Mouse (Mus musculus): ENCODE data around the gene Maip1. TPM values are rescaled to one million over a fixed set of nuclear protein-coding genes. Genes with fewer than 3 reads are reported as not detected.

Maip1 gene
- total RNA-seq, 1 experiment from 2014 or later = 7.6 TPM

DNA sequence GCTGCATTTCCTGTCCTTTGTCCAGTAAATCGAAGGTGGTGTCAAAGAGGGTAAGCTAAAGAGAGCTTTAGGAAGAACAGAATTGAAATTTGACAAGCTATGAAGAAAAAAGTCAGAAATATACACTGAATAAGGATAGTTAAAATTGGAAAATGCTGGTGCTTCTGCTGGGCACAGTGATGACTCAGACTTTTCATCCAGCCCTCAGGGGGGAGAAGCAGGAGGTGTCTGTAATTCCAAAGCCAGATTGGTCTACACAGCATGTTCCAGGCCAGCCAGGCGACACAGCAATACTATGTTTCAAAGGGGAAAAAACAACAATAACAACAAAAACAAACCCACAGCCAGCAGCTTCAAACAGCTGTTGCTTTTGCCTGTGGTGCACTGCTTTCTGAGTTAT is 7.3 kb downstream of the Maip1 start:
- no peak for ATAC-seq (ENCODE audit: extremely low read depth, insufficient number of reproducible peaks, low FRiP score, poor library complexity, severe bottlenecking)

DNA sequence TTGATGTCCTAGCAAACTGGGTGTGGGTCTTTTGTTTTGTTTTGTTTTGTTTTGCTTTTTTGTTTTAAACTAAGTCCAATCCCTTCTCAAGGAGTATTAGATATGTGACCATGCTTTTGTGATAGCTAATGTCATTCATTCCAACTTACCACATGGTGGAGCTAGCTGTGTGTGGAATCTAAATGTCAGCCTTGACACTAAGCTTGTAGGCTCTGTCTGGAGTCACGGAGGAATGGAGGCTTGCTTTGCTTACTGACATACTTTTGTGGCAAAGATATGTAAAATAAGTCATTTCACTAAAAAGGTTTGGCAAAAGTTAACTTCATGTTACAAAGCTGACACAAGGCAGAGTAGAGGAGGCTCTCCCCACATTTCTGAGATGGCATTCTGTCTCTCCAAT is 17.6 kb downstream of the Maip1 start:
- ATAC-seq (ENCODE audit: extremely low read depth, insufficient number of reproducible peaks, low FRiP score, poor library complexity, severe bottlenecking) = no peak

DNA sequence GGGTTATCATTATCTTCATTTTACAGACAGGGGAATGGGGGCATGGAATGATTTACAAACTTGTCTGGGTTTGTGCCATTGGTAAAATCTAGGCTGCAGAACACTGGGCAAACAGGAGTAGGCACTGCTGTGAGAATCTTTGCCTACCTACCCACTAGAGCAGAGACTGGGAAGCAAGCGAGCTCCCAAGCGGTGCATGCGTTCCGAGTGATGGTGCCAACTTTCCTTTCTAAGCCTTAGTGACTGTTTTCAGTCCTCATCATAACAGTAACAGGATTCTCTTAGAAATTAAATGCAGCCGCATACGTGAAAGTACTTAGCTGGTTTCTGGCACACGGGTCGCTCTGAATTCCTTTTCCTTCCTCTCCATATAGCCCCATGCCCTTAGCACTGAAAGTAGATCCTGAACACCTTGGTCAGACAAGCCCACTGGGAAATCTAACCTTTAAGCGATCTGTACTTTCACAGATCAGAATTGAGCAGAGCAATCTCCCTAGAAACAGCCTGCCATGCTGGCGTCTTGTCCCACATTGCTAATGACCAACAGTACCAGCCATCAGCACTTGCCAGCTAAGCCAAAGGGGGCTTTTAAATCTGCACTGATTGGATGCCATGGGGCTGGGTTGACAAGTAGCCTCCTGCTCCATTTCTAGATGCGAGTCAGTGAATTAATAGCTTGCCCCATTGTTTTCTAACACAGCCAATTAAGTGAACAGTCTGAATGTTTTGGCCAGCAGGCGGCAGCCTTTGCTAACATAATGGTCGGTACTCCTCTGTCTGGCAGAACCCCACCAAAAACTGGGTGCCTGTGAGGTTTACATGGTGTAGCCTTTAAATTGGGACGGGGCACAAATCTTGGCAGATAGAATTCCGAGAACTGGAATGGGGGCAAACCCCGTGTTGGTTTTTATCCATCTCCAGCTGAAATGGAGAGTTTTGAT is 22.5 kb downstream of the Maip1 start:
- ATAC-seq (ENCODE audit: extremely low read depth, insufficient number of reproducible peaks, low FRiP score, poor library complexity, severe bottlenecking) = peak; percentile 64; the same call in 1 of the 2 replicates

DNA sequence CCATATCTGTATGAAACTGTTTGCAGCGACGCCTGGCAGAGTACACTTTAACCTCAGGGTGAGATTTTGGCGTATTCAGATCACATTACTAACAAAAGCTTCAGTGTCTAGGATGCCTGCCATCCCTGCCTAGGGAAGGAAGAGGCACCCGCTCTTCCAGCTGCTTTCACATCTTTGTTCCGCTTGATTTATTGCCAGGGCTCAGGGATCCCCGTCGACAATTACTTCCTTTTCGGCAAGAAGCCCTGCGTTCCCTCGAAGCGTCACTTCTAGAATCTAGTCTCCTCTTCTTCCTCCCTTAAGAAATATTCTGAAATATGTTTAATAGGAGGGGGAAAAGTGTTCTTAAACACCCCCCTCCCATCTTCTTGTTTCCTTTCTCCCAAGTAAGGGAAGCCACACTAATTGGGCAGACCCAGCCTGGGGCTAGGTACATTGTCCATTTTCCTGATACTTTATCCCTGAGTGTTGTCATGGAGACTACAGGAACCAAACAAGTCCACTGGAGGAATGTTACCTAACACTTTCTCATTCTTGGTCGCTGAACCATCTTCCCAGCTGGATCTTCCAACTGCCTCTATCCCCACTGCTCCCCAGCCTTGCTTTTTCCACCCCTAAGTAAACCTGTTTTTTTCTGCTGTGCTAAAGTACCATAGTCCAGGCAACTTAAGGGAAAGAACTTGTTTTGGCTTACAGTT is 23.8 kb downstream of the Maip1 start:
- ATAC-seq (ENCODE audit: extremely low read depth, insufficient number of reproducible peaks, low FRiP score, poor library complexity, severe bottlenecking) = no peak

DNA sequence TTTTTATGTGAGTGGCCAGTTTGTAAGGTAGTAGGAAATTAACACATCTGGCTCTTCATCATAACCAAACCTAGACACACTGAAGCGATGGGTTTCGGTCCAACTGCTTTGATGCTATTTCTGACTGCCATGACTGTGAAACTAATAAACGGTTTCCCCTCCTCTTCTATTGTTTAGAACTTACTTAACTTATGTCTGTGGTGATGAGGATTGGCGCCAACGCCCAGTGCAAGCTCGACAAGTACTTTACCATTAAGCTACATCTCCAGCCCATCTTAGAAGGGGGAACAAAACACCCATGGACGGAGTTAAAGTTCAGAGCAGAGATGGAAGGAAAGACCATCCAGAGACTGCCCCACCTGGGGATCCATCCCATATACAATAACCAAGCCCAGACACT is 27.0 kb downstream of the Maip1 start:
- no peak for ATAC-seq (ENCODE audit: extremely low read depth, insufficient number of reproducible peaks, low FRiP score, poor library complexity, severe bottlenecking)

DNA sequence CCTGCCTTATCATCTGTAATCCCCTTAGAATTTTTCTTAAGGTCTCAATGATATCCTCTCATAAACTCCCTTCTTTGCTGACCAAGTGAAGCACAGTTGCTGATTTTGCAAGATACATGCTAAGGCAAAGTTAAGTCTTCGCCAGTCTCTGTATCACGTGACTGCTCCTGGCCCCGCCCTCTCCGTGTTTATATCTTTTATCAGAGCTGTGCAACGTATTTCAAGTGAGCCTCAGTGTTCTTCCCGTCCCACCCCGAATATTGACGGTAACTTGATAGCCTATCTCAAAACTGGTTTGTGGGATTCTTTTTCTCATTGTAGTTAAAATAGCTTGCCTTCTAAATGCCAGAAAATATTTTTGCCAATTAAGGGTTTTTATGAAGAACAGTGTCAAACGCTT is 30.3 kb downstream of the Maip1 start:
- no peak for ATAC-seq (ENCODE audit: extremely low read depth, insufficient number of reproducible peaks, low FRiP score, poor library complexity, severe bottlenecking)

DNA sequence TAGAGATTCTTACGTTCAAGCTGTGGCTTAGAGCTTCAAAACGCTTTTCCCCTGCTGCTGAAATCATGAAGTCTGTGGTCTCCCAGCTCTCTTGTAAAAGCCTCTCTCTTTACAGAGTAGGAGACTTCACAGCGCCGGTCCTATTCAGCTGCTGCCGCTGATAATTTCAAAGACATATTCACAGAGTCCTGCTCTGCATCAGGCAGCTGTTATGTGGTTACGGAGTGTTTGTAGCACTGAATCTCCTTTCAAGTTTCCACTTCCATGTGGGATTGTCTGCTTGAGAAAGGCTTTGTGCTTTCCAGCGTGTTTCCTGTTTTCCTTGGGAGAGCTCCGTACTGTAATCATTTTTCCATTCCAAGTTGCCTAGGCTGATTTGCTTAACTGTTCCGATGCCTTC is 30.8 kb downstream of the Maip1 start:
- ATAC-seq (ENCODE audit: extremely low read depth, insufficient number of reproducible peaks, low FRiP score, poor library complexity, severe bottlenecking) = no peak

DNA sequence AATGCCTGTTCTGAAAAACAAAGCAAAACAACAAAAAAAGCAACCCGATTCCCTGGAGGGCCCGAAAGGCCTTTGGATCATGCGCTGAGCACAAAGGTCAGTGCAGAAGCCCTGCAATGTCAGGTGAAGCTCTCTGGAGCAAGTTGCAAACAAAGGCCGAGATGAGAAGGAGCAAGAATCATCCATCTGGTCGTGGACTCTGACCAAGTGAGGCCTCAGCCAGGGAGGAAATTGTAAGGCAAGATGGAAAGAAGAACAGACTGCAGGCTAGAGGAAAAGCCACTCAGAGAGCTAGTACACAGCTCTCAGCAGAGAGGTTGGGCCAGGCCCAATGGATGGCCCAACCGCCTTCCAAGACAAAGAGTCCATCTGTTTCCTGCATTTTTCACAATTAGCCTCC is 32.9 kb downstream of the Maip1 start:
- no peak for ATAC-seq (ENCODE audit: extremely low read depth, insufficient number of reproducible peaks, low FRiP score, poor library complexity, severe bottlenecking)

DNA sequence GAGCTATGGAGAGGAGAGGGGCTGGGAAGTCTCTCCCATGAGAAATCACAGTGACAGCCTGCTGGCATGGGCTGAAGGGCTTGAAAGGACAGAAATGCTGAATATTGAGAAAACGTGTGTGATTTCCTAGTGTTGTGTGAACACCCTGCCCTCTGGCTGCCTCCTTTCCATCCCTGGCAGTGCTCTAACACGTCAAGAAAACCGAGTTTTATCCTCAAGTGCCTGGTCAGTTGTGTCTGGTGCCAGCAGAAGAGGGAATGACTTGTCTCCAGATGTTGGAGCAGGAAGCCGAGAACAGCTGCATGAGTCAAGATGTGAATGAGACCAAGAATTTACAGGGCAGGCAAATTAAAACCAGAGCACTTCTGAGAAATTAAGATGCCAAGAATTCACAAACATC is 34.6 kb downstream of the Maip1 start:
- ATAC-seq (ENCODE audit: extremely low read depth, insufficient number of reproducible peaks, low FRiP score, poor library complexity, severe bottlenecking) = no peak

DNA sequence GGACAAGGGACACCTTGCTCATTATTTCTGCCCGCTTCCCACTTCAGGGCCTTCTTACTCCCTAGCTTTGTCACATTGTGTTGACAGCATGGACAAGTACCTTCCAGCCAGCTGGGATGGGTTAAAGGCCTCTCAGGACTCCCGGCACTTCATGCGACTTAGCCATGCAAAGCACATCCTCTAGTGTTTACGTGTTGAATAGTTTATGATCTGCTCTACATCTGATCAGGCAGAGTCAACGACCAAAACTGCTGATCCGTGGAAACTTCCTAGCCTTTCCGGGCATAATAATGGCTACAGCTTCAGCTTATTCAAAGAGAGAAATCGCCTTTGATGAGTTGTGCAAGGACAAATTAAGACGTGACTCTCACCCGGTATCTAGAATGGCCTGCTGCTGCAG is 39.6 kb downstream of the Maip1 start:
- no peak for ATAC-seq (ENCODE audit: extremely low read depth, insufficient number of reproducible peaks, low FRiP score, poor library complexity, severe bottlenecking)

DNA sequence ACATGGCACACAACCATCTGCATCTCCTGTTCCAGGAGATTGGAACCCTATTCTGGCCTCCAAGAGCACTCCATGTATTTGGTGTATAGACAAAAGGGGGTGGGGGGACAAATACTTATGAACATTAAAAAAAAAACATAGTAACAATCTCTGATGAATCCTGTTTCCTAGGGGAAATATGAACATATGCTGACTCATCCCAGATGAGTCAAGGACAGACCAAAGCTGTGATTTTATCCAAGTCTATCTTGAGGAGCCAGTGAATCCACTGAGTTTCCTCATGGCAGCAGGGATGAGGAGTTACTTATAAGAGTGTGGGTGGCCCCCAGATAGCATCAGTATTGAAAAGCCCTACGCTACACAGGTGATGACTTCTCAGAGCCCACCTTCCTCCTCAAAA is 44.1 kb downstream of the Maip1 start:
- no peak for ATAC-seq (ENCODE audit: extremely low read depth, insufficient number of reproducible peaks, low FRiP score, poor library complexity, severe bottlenecking)

DNA sequence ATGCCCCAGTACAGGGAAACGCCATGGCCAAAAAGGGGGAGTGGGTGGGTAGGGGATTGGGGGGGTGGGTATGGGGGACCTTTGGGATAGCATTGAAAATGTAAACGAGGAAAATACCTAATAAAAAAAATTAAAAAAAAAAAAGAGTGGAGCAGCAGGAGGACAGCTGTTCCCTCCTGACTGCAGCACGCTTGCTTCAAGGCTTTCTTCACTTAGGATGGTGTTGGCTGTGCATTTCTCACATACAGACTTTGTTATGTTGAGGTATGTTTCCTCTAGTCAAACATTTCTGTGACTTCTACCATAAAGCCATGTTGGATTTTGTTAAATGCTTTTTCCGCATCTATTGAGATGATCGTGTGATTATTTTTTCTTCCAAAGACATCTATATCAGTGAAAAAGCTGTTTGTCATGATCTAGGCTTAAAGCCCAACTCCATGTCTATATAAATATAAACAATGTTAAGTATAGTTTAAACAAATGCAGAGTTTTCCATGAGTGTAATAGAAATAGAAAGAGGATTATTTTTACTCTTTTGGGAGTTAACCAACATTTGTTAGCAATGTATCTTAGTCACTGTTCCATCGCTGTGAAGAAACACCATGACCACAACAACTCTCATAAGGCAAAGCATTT is 54.3 kb downstream of the Maip1 start:
- ATAC-seq (ENCODE audit: extremely low read depth, insufficient number of reproducible peaks, low FRiP score, poor library complexity, severe bottlenecking) = no peak

Other genes with a start within 250 kb of the Maip1 start
- 6.5 and 10.2 TPM in 2 replicates for gene 1700066M21Rik, start 28.7 kb upstream of the Maip1 start, total RNA-seq (2017)
- gene Tyw5, start 773 bp downstream of the Maip1 start, total RNA-seq (2017) = 27.7 and 31.4 TPM in 2 replicates

Data from neutrophil, adult 5-6 weeks (primary cell).